8 mouse cellular contexts compared by ENCODE assay signal in genomic region chr11:106788775-106789459, GRCm38 (mm10). TPM values are rescaled to one million over a fixed set of nuclear protein-coding genes. Genes with fewer than 3 reads are reported as not detected.
A peak's percentile ranks its signal among the peaks of the same experiment; 100 is the strongest.
DNase-seq lines count a peak whose midpoint lies in the region; ATAC-seq lines count a peak whose summit lies in the region.

Ddx5 (minus strand) TSS chr11:106789185.
Cep95 (plus strand) TSS chr11:106789252.

- under 1% methylated on average over 58 of the region's 58 CpGs for WGBS in embryonic facial prominence, embryonic 12.5 days
- WGBS in midbrain, embryonic 11.5 days, result under 1% methylated on average over 58 of the region's 58 CpGs

- H3K4me2 ChIP-seq in embryonic facial prominence, embryonic 12.5 days (replicated peaks), result peak within 1 kb of the TSS; percentile 78
- H3K4me2 ChIP-seq in midbrain, embryonic 11.5 days, result peak within 1 kb of the TSS; percentile 64

- peak within 1 kb of the TSS; percentile 75 for H3K4me3 ChIP-seq in embryonic facial prominence, embryonic 12.5 days
- peak within 1 kb of the TSS; percentile 98 for H3K4me3 ChIP-seq in midbrain, embryonic 11.5 days (ENCODE audit: low read depth, low read length)

- H3K9me3 ChIP-seq in embryonic facial prominence, embryonic 12.5 days, result no peaks in the 10 kb centered on the region
- no peaks in the 10 kb centered on the region for H3K9me3 ChIP-seq in midbrain, embryonic 11.5 days (ENCODE audit: control insufficient read depth, low read length)

- peak; percentile 98 for DNase-seq in 3T3-L1 (ENCODE audit: low read depth, low spot score)
- peak; percentile 97 for DNase-seq in adrenal gland, postnatal 36 days
- peak; percentile 100 for DNase-seq in heart, adult 11 months
- DNase-seq in kidney, adult 11 months, result peak; percentile 99
- peak; percentile 98 for DNase-seq in left cerebral cortex, postnatal 4 days
- peak; percentile 100 for DNase-seq in midbrain, embryonic 11.5 days (ENCODE audit: low spot score, missing footprints)
- DNase-seq in right cerebral cortex, postnatal 4 days, result peak; percentile 90

- peak; percentile 90 for ATAC-seq in embryonic facial prominence, embryonic 12.5 days (ENCODE audit: insufficient number of reproducible peaks, insufficient read depth, low FRiP score, low TSS enrichment)
- peak; percentile 93 for ATAC-seq in midbrain, embryonic 11.5 days (ENCODE audit: low FRiP score)

- peak within 1 kb of the TSS; percentile 99 for H3K27ac ChIP-seq in embryonic facial prominence, embryonic 12.5 days
- H3K27ac ChIP-seq in midbrain, embryonic 11.5 days (ENCODE audit: low read depth, low read length), result peak within 1 kb of the TSS; percentile 98

- intact Hi-C loops in left cerebral cortex, postnatal 4 days (cut with DNase I), result no loop called here

- H3K36me3 ChIP-seq in embryonic facial prominence, embryonic 12.5 days, result peaks cover 48% of the 10 kb centered on the region
- H3K36me3 ChIP-seq in midbrain, embryonic 11.5 days (ENCODE audit: control insufficient read depth, insufficient read depth, low read length), result peaks cover 6% of the 10 kb centered on the region; the same call in 1 of the 2 replicates

- peak within 1 kb of the TSS; percentile 99 for H3K9ac ChIP-seq in embryonic facial prominence, embryonic 12.5 days
- H3K9ac ChIP-seq in midbrain, embryonic 11.5 days (ENCODE audit: low read length), result peak within 1 kb of the TSS; percentile 100

- H3K27me3 ChIP-seq in embryonic facial prominence, embryonic 12.5 days, result no peaks in the 10 kb centered on the region
- H3K27me3 ChIP-seq in midbrain, embryonic 11.5 days (ENCODE audit: control insufficient read depth, insufficient read depth, low read length), result no peaks in the 10 kb centered on the region

- H3K4me1 ChIP-seq in embryonic facial prominence, embryonic 12.5 days, result peaks cover 17% of the 10 kb centered on the region
- peaks cover 15% of the 10 kb centered on the region for H3K4me1 ChIP-seq in midbrain, embryonic 11.5 days (ENCODE audit: control insufficient read depth, insufficient read depth, low read length)

RNA-seq across cellular contexts. Expression of gene Ddx5, which starts in this region (rescaled TPM):
- 100 to 1,000 TPM; 752 to 850 TPM for total RNA-seq in adrenal gland, postnatal 36 days (2021)
- polyA plus RNA-seq in embryonic facial prominence, embryonic 12.5 days (2016; fragmentation: Nextera tagmentation; extraction: Ambion mirVana), result 390 and 406 TPM in 2 replicates
- total RNA-seq in left cerebral cortex, postnatal 4 days (2021), result 100 to 1,000 TPM; 737 to 784 TPM
- polyA plus RNA-seq in midbrain, embryonic 11.5 days (2014; fragmentation: Nextera tagmentation; extraction: Ambion mirVana), result 515 and 561 TPM in 2 replicates

RNA-seq across cellular contexts. Expression of gene Cep95, which starts in this region (rescaled TPM):
- 10 to 100 TPM in 1 of 2 experiments, 1 to 10 TPM in 1; 6.5 to 10.9 TPM for total RNA-seq in adrenal gland, postnatal 36 days (2021)
- 28.1 and 30.2 TPM in 2 replicates for polyA plus RNA-seq in embryonic facial prominence, embryonic 12.5 days (2016; fragmentation: Nextera tagmentation; extraction: Ambion mirVana)
- 10 to 100 TPM; 14.6 to 19.6 TPM for total RNA-seq in left cerebral cortex, postnatal 4 days (2021)
- polyA plus RNA-seq in midbrain, embryonic 11.5 days (2014; fragmentation: Nextera tagmentation; extraction: Ambion mirVana), result 22.1 and 23.1 TPM in 2 replicates

Comparison
In these comparisons a context has a peak if more than half of its experiments do, and no peak if none do; other contexts are left out.
1. Peak in every context shown above with its lines: DNase-seq, ATAC-seq, H3K4me3 ChIP-seq and H3K27ac ChIP-seq.